Mouse (Mus musculus): Measurements from ENCODE around the gene Hcn3.
"Not testable (repeated sequence)": the region's sequence is repeated elsewhere in the genome, so short reads cannot be mapped to it uniquely, and the experiment has no call there.

Hcn3 gene

DNA sequence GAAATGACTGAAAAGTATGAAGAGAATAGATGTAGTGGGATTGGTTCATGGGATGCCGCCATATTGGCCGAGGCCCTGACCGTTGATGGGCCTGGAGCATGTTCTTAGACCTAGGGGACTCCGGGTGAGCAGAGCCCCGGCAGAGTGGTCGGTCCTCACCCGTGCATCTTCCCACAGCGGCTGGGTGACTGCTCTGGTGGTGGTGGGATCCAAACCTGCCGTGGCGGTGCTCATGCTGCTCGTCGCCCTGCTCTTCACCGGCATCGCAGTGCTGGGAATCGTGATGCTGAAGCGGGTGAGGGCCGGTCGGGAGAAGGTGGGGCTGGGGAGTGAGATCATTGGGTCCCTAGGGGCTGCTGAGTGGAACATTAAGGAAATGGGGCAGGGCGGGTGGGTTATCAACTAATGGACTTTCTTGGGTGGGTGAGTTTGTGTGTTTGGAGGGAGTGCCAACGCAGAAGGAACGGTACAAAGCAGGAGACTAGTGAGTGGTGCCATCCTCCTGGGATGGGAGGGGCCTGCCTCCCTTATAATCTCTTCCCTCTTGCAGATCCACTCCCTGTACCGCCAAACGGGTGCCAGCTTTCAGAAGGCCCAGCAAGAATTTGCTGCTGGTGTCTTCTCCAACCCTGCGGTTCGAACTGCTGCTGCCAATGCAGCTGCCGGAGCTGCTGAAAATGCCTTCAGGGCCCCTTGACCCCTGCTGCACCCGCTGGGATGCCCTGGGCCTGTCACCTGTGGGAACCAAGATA is 21.9 kb upstream of the Hcn3 start:
- DNase-seq (ENCODE audit: low read depth), result no peak

DNA sequence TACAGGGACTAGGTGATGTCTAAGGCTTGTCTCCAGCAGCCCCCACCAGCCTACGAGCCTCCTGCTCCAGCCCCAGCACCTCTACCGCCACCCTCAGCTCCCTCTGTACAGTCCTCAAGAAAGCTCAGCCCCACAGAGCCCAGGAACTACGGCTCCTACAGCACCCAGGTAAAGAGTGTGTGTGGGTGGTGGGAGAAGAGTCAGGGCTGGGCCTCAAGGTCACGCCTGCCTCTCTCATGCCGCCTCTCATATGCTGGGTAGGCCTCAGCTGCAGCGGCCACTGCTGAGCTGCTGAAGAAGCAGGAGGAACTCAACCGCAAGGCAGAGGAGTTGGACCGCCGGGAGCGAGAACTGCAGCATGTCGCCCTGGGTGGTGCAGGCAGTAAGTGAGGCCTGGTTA is 19.1 kb upstream of the Hcn3 start:
- DNase-seq (ENCODE audit: low read depth), result no peak

DNA sequence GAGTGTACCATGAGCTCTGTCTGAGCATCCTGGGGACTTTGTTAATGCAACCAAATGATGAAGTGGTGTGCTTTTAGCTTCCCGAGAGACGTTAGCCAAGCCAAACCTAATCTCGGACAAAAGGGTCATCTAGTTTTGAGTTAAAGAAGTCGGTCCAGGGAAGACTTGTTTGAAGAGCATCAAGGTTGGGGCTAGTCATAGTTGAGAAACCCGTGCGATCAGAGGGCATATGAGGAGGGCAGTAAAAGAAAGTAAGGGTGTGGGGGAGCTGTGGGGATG is 18.1 kb upstream of the Hcn3 start:
- DNase-seq (ENCODE audit: low read depth), result no peak

DNA sequence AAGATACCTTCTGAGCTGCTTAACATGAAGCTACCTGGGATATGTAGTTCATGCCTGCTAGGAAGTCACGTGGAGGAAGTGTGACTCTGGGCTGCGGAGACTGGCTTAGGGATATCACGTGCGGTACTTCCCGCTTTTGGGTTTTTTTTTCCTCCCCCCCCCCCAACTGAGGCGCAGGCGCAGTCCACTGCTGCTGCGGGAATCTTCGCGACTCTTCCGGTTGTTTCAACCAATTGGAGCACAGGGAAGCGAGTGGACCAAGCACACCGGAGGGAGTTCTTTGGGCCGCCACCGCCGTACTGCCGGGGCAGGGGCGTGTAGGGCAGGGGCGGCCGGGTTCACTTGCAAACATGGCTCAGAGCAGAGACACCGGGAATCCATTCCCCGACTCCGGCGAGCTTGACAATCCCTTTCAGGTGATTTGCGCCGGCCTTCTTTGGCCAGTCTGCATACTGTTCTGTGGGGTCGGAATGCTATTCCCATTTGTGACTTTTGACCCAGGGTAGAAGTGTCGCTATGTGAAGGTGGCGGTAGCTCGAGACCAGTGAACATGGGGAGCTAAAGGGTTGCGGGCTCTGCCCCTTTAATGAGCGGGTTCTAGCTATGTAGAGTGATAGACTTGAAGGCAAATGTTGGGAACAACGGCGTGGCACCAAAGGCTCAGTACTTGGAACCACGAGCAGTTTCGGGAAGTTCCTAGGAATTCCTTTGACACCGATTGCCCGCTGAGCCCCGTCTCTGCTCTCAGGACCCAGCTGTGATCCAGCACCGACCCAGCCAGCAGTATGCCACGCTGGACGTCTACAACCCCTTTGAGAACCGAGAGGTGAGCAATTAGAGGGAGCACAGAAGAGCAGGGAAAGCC is 17.5 kb upstream of the Hcn3 start, which contains the start of gene Scamp3:
TSS of gene Scamp3 (plus strand) at position 232 of the 865 bp plus-strand sequence.
- peak; percentile 97 for DNase-seq (ENCODE audit: low read depth)

DNA sequence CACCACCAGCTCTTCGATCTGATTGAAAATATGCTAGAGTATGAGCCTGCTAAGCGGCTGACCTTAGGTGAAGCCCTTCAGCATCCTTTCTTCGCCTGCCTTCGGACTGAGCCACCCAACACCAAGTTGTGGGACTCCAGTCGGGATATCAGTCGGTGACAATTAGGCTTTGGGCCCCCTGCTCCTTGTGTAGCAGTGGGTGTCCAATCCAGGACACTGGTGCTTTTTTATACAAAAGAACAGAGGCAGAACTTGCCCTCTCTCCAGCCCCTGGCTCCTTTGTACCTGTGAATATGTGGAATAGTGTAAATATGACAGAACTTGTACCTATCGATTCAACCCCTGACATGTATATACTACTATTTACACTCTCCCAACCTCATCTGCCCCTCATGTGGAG is 16.4 kb upstream of the Hcn3 start:
- no peak for DNase-seq (ENCODE audit: low read depth)

DNA sequence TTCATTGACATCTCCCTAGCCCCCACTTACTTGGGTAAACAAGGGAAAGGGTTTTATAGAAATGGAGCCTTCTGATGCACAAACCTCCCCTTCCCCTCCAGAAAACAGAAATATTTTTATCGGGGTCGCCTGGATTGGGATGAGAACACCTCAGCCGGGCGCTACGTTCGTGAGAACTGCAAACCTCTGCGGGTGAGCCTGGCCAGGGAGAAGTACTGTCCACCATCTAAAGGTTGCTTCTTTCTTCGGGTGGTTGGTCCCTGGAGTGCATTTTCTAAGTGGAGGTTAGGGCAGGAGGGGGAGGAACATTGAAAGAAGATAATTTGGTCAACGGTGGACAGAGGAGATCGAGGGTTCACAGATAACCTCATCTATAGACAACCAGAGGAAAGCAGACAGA is 15.5 kb upstream of the Hcn3 start:
- no peak for DNase-seq (ENCODE audit: low read depth)

DNA sequence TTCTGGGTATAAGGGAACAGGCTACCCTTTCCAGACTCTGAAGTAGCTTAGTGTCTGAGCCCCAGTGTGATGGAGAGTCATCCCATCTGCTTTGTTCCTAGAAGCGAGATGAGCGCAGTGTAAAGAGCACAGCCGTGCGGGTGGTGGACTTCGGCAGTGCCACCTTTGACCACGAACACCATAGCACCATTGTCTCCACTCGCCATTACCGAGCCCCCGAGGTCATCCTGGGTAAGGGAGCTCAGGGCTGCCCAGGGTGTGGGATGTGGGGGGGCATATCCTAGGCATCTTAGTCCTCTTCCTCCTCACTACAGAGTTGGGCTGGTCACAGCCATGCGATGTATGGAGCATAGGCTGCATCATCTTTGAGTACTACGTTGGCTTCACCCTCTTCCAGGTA is 14.8 kb upstream of the Hcn3 start:
- no peak for DNase-seq (ENCODE audit: low read depth)

DNA sequence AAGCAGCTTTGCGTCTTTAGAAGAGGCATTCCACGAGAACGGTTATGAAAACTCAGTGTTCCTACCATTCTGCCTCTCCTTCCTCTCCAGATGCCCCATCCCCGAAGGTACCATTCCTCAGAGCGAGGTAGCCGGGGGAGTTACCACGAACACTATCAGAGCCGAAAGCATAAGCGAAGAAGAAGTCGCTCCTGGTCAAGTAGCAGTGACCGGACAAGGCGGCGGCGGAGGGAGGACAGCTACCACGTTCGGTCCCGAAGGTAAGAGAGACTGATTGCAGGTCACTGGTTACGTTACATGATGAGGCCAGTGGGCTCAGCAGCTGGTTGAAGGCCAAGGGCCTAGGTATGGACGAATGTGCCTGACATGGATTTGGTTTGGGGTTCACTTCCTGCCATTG is 6.9 kb upstream of the Hcn3 start:
- DNase-seq (ENCODE audit: low read depth), result no peak

DNA sequence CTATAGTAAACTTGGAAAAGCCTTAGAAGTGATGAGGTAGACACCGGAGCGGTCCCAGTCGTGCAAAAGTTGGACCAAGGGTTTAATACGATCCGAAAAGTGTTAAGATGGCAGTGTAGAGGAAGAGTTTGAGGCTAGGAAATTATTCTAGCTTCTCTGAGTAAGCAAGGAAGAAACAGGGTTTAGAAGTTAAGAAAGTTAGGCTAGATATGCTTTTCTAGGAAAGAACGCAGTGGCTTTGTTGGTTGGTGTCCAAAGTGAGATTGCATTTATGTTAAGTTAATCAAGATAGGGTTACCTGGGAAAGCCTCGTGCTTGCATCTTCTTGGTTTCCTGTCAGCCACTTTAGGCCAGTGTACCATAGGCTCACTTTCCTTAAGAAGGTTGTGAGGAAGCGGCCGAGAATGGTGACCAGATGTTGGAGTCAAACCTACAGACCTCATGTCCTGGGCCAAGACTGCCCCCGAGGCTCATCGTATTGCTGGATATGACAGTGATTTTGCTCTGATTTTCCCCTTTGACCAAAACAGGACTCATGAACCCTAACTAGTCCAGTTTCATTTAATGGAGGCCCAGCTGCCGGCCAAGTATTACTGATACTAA is 5.4 kb upstream of the Hcn3 start:
- no peak for DNase-seq (ENCODE audit: low read depth)

DNA sequence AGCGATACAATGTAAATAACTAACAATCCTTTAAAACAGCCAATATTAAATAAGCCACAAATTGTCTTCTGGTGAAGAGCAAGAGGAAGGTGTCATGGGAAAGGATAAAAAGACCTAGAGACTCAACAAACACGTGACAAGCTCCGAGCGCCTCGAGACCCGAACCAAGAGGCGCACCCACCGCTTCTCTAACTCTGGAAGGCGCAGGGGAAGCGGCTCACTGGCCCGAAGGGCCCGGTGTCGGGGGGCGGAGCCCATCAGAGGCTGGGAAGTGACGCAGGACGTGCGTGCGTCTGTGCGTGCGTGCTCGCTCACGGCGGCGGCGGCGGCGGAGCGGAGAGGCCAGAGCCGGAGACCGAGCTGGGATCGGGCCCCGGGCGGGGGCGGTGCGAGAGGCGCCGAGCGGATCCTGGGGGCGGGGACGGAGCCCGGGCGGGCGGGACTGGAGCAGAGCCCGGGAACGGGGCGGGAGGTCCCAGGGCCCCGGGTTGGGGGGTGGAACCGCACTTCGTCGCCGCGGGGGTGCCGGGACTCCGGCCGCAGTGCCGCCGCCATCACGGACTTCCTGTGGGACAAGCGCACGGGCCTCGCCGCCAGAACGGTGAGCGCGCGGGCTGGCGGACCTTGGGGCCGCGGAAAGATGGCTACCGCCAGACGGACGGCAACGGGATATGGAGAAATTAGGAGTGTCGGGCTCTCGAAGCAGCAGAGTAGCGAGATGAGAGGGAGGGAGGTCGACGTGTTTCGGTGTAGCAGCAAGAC is 4.7 kb upstream of the Hcn3 start, which contains the start of gene Clk2:
TSS of gene Clk2 (plus strand) at position 290 of the 762 bp plus-strand sequence.
- DNase-seq (ENCODE audit: low read depth), result peak; percentile 94

DNA sequence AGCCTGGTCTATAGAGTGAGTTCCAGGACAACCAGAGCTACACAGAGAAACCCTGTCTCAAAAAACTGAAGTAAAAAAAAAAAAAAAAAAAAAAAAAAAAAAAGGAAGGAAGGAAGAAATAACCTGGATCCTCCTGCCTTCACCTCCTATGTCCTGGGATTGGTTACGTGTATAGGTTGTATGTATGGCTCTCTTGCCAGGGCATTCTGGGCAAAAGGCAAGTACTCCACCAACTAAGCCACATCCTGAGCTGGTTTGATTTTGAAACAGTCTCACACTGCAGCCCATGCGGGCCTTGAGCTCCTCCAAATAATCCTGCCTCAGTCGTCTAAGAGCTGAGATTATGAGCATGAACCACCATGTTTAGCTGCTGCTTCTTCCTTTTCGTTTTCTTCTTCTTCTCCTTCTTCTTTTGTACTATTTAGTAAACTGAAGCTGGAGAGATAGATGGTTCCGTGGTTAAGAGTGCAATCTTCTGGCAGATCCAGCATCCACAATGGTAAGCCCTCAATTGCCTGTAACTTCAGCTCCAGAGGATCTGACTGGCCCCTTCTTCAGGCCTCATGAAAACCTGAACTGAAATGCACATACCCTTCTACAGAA is 3.7 kb upstream of the Hcn3 start:
- DNase-seq (ENCODE audit: low read depth), result peak; percentile 58

DNA sequence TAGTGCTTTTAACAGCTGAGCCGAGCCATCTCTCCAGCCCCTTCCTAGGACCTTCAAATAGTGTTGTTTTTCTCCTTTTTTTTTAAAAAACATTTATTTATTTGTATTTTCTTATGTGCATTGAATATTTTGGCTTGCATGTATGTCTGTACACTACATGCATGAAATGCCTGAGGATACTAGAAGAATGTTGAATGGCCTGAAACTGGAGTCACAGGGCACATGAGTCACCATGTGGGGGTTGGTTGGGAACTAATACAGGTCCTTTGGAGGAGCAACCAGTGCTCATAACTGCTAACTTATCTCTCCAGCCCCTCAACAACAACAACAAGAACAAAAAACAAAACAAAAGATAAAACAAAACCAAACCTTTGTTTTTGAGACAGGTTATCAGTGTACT is 3.1 kb upstream of the Hcn3 start:
- DNase-seq (ENCODE audit: low read depth), result no peak

DNA sequence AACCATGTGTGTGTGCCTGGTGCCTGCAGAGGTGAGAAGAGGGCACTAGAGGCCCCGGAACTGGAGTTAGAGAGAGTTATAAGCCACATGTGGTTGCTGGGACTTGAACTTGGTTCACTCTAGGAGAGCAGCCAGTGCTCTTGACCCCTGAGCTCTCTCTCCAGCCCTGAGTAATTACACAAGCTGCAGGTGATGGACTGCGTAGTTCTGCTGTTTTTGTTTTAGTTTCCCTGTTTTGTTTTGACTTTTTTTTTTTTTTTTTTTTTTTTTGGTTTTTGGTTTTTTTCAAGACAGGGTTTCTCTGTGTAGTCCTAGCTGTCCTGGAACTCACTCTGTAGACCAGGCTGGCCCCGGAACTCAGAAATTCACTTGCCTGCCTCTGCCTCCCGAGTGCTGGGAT is 1.8 kb upstream of the Hcn3 start:
- no peak for DNase-seq (ENCODE audit: low read depth)

DNA sequence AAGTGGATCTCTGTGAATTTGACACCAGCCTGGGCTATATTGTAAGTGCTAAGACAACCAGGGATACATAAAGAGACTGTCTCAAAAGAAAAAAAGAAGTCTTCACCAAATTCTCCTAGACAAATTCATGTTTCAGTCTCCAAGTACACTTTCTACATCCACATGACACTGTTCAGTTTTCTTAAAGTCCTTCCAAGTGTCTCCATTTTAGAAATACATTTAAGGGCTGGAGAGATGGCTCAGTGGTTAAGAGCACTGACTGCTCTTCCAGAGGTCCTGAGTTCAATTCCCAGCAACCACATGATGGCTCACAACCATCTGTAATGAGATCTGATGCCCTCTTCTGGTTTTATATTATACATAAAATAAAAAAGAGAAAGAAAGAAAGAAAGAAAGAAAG is 1.2 kb upstream of the Hcn3 start:
- DNase-seq (ENCODE audit: low read depth), result not testable (repeated sequence)

DNA sequence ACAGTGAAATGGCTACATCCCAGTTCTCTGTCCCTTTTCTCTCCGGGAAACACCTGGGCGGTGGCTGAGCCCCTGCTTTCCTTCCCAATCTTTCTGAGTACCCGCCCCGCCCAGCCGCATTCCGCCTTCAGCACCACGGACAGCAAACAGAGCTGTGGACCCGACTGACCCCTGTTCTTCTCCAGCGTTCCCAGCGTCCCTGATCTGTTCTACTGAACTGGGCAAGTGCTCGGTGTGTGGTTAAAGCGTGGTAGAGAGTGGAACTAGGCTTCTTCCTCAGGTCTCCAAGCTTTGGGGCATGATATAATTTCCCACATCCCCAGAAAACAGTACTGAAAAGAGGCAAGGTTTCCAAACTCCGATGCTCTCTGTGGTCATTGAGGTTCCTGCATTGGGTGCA is 785 bp downstream of the Hcn3 start:
- DNase-seq (ENCODE audit: low read depth), result peak; percentile 40

DNA sequence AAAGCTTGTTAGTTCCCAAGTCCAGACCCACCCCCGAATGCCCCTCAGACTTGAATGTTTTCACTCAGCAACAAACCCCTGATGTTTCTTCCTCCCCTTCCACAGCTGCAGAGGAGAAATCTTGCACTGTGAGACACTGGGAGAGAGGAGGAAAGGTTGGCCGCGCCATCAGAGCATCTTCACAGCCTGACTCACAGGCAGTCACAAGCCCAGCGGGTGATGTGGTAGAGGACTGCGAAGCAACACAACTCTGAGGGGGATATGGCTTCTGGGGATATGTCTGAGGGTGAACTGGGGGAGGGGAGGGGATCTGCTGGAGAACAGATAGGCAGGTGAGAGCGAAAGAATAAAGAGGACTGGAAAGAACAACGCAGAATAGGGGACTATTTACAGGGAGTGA is 1.3 kb downstream of the Hcn3 start:
- no peak for DNase-seq (ENCODE audit: low read depth)

DNA sequence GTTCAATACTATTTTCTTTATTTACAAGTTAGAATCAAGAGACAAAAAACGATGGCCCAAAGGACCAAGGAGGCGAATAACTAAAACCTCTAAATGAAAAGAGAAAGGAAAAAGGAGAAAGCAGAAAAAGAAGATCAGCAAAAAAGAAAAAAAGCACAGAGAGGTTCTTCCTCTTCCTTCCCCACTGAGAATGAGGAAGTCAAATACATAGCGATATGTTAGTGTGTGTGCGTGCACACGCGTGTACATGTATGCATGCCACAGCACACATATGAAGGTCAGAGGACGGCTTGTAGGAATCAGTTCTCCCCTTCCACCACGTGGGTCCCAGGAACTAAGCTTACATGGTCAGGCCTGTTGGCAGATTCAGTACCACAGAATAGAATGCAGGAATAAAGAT is 3.0 kb downstream of the Hcn3 start:
- DNase-seq (ENCODE audit: low read depth), result no peak

DNA sequence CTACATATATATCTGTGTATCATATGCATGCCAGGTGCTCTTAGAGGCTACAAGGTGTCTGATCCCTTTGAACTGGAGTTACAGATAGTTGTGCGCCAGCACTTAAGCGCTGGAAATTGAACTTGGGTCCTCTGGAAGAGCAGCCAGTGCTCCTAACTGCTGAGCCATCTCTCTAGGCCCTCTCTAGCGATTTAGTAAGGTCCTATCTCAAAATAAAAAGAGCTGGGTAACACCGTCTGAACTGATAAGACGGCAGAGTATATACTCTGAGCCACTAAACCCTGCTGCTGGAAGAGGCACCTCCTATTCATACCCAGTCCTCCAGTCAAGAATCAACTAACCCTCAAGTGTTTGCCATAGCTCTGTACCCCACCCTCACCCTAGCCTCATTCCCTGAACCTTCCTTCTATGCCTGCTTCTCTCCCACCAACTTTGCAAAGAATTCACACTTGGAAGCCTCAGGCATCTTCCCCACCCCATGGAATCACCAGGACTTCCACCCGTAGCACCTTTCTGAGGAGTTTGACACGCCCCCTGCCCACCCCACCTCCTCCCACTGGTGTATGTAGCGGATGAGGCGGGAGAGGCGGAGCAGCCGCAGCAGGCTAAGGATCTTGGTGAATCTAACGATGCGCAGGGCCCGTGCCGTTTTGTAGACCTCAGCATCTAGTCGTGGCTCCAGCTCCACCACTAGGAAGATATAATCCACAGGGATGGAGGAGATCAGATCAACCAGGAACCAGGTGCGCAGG is 7.7 kb downstream of the Hcn3 start:
- DNase-seq (ENCODE audit: low read depth), result no peak

DNA sequence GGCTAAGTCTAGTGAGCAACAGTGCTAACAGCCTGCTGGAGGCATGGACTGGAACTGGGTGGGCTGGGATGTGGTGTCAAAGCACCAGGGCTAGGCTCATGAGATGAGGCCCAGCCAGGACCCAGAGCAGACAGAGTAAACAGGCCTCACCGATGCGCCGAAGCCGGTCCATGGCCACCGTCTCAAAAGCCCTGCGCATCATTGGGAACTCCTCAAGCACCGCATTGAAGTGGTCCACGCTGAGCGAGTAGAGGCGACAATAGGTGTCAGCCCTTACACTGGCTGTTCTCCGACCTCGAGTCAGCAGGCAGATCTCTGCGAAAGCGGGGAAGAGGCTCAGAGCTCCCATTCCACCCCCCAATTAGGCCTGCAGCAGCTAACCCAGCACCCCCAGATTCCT is 11.4 kb downstream of the Hcn3 start:
- DNase-seq (ENCODE audit: low read depth), result no peak

DNA sequence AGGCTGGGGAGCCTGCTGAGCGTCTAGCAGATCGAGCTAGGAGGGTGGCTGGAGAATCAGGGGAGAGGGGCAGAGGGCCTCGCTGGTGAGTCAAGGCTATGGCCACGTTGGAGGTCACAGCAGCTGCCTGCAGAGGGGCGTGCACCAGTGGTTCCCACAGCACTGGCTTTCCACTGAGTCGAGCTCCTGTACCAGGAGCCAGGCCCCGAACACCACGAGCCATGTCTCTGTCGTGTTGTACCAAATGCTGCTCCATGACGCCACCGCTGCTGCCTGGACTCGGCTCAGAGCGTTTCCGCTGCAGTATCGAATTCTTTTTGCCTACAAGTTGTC is 12.1 kb downstream of the Hcn3 start:
- DNase-seq (ENCODE audit: low read depth), result no peak
